Mouse (Mus musculus) hindbrain, postnatal 0 days (tissue): ENCODE results near the gene Ccdc62. TPM values are rescaled to one million over a fixed set of nuclear protein-coding genes. Genes with fewer than 3 reads are reported as not detected.

Source experiments
- ATAC-seq: fragments of 200-750 bp; cut with Nextera tagmentation; 2 replicates; pipeline ENCODE4 v1.8.0; 2017; ENCODE audit warnings: mild to moderate bottlenecking, moderate TSS enrichment, moderate library complexity
- DNase-seq: peaks from one replicate; pipeline ENCODE4 v3.0.0-alpha.2; 2015; ENCODE audit warnings: low spot score
- H3K27ac ChIP-seq: fragments of 300-500 bp; sonication (generic); 2 replicates; pipeline ENCODE4 v1.5.1; 2014; ENCODE audit warnings: mild to moderate bottlenecking
- H3K27me3 ChIP-seq: fragments of 300-500 bp; sonication (generic); 2 replicates; pipeline ENCODE4 v1.6.1; 2014; ENCODE audit warnings: low read length, mixed read lengths; ENCODE audit not compliant: insufficient read depth
- H3K36me3 ChIP-seq: fragments of 300-500 bp; sonication (generic); 2 replicates; pipeline ENCODE4 v1.6.1; 2014; ENCODE audit warnings: low read length, mixed read lengths; ENCODE audit not compliant: insufficient read depth
- H3K4me1 ChIP-seq: fragments of 300-500 bp; sonication (generic); 2 replicates; pipeline ENCODE4 v1.6.1; 2014; ENCODE audit warnings: antibody characterized with exemption, low read length, mixed read lengths; ENCODE audit not compliant: insufficient read depth
- H3K4me2 ChIP-seq: fragments of 300-500 bp; sonication (generic); 2 replicates; pipeline ENCODE4 v1.6.1; 2014; ENCODE audit warnings: low read depth, mild to moderate bottlenecking, low read length, moderate library complexity, mixed read lengths
- H3K4me3 ChIP-seq: fragments of 300-500 bp; sonication (generic); 2 replicates; pipeline ENCODE4 v1.5.1; 2014; ENCODE audit warnings: low read length
- H3K9ac ChIP-seq: fragments of 300-500 bp; sonication (generic); replicated peaks from 2 replicates; pipeline ENCODE4 v1.6.1; 2014; ENCODE audit warnings: mild to moderate bottlenecking, low read length, moderate library complexity, mixed read lengths
- H3K9me3 ChIP-seq: fragments of 300-500 bp; sonication (generic); 2 replicates; pipeline ENCODE4 v1.6.1; 2016; ENCODE audit warnings: low read length, mixed read lengths
- CTCF ChIP-seq: IDR thresholded peaks from 2 replicates; pipeline ENCODE4 v1.5.1; 2016; ENCODE audit warnings: antibody characterized with exemption, control low read depth, low read depth
- WGBS: fragments of 180-500 bp; shearing (Covaris S2); extraction: QIAGEN DNeasy Blood & Tissue Kit; methylation state at CpG from one replicate; pipeline ENCODE4 v1.1.7; 2014; 5-methylcytosine and 5-hydroxymethylcytosine counted together
- polyA plus RNA-seq: library from polyadenylated mRNA; unstranded; fragments of >200 nt; fragmentation: Nextera tagmentation; extraction: Ambion mirVana; gene quantifications from 2 replicates; pipeline ENCODE4 v1.2.1, GENCODE M21; 2015
- total RNA-seq: library from RNA; depleted of rRNA; stranded (reverse); fragments of >200 nt; gene quantifications from 2 replicates; pipeline ENCODE4 v1.2.3, GENCODE M21; 2014

Ccdc62 gene
- total and polyA plus RNA-seq, 2 experiments from 2014 or later = 1.1 to 5.5 TPM

DNA sequence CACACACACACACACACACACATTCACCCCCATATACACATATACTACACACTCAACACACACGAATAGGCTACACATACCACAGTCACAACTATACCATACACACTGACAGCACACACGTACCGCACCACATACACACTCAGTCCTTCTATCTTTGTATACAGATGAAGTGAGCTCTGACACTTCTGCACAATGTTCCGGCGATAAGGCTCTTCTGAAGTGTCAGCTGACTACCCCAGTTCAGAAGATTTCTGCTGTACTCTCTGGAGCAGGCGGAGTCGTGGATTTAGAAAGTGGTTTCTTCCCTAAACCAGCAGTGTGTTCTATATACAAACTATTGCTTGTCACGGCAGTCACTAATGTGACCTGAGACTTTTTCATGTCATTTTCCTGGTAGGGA lies 79.6 kb downstream of the Ccdc62 start:
- Histone ChIP-seq H3K27me3 (no peaks in the 10 kb centered on the region), H3K4me3 (no peak overlapping the region), H3K9me3 (no peaks in the 10 kb centered on the region), H3K4me1 (peaks cover 38% of the 10 kb centered on the region), H3K27ac (0 out of 2 replicates have a peak overlapping the region, but pooled peaks have one; percentile 82), H3K9ac (no peak overlapping the region), H3K4me2 (no peak overlapping the region), H3K36me3 (peaks cover 40% of the 10 kb centered on the region)
- WGBS = 88% methylated on average over 8 of the region's 8 CpGs
- ATAC-seq (no peak), DNase-seq (no peak)
- no peak for TF ChIP-seq CTCF

DNA sequence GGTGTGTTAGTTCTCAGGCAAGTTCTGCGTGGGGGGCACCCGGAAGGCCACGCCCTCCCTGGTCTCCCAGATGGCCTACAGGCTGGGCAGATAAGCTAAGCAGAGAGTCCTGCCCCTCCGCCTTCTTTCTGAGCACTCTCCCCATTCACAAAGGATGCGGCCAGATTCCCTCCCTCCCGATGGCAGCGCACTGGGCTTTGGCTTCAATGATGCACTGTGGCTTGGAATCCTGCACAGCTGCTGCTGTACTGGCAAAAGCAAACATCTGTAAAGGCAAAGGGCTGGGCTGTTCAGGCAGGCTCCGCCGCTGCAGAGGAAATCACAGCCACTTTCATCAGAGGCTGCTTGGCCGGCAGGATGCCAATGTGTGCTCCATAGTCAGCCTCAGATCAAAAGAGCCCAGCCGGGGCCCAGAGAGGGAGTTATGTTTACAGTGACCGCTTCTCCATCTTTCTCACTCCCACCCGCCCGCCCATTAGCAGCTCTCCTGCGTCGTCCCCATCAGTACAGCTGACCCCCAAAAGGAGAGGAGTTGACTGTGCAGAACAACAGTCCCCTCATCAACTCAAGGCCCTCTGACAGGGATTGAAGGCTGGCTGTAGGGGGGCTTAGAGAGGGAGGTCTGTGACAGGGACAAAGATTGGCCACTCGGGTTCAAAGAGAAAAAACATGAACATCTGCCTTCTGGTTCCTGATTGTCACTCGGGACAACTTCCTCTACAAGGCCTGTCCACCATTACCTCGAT lies 80.6 kb downstream of the Ccdc62 start:
- no peak for TF ChIP-seq CTCF
- H3K36me3 ChIP-seq = peaks cover 31% of the 10 kb centered on the region
- ATAC-seq (peak; percentile 44; the same call in 1 of the 2 replicates), DNase-seq (peak; percentile 84)
- H3K4me2 ChIP-seq = peak overlapping the region; percentile 41
- WGBS = 5% methylated on average over 19 of the region's 19 CpGs
- H3K4me1 ChIP-seq = peaks cover 43% of the 10 kb centered on the region
- no peak overlapping the region for H3K4me3 ChIP-seq
- no peaks in the 10 kb centered on the region for H3K27me3 ChIP-seq
- no peaks in the 10 kb centered on the region for H3K9me3 ChIP-seq
- peak overlapping the region; percentile 10; the same call in 1 of the 2 replicates for H3K9ac ChIP-seq
- peak overlapping the region; percentile 82 for H3K27ac ChIP-seq

DNA sequence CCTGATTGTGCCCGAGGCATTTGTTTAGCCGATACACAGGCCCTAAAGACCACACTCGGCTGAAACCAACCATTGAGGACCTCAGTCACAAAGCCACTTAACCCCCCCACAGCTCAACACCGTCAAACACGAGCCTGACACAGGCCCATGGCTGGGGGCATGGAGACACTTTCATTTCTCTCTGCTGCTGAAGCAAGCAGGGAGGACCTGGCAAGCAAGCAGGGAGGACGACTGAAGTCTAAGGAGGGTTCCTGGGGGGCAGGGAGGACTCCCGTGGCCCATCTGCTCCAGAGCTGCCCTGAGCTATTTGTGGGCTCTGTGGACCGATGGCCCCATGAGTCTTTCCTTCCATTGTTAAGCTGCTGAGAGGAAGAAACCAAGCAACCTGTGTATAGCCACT lies 81.4 kb downstream of the Ccdc62 start:
- Histone ChIP-seq H3K36me3 (peaks cover 24% of the 10 kb centered on the region), H3K4me3 (no peak overlapping the region), H3K27ac (peak overlapping the region; percentile 82), H3K27me3 (no peaks in the 10 kb centered on the region), H3K9me3 (no peaks in the 10 kb centered on the region), H3K4me1 (peaks cover 52% of the 10 kb centered on the region), H3K4me2 (peak overlapping the region; percentile 41), H3K9ac (peak overlapping the region; percentile 10; the same call in 1 of the 2 replicates)
- TF ChIP-seq CTCF = no peak
- 5% methylated on average over 8 of the region's 8 CpGs for WGBS
- ATAC-seq (no peak), DNase-seq (no peak)

DNA sequence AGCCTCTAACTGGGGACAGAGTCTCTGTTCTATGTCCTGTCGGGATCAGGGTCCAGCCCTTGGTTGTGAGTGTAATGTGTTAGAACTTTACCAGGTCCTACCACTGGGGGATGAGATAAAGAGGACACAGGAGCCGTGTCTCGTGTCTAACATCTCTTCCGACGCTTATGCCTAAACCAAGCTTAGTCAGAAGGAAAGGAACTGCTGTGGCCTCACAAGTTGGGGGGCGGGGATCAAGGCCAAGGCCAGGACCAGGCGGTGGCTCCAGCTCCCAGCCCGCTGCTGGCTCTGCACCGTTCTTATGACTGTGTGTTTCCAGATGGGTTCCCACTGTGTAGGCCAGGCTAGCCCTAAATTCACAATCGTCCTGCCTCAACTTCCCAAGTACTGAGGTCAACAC lies 82.4 kb downstream of the Ccdc62 start:
- H3K9ac ChIP-seq = no peak overlapping the region
- peak overlapping the region; percentile 82; the same call in 1 of the 2 replicates for H3K27ac ChIP-seq
- H3K4me3 ChIP-seq = no peak overlapping the region
- ATAC-seq (no peak), DNase-seq (no peak)
- peaks cover 16% of the 10 kb centered on the region for H3K36me3 ChIP-seq
- no peak overlapping the region for H3K4me2 ChIP-seq
- no peaks in the 10 kb centered on the region for H3K9me3 ChIP-seq
- TF ChIP-seq CTCF = peak; percentile 36
- peaks cover 61% of the 10 kb centered on the region for H3K4me1 ChIP-seq
- no peaks in the 10 kb centered on the region for H3K27me3 ChIP-seq
- WGBS = 62% methylated on average over 10 of the region's 10 CpGs

DNA sequence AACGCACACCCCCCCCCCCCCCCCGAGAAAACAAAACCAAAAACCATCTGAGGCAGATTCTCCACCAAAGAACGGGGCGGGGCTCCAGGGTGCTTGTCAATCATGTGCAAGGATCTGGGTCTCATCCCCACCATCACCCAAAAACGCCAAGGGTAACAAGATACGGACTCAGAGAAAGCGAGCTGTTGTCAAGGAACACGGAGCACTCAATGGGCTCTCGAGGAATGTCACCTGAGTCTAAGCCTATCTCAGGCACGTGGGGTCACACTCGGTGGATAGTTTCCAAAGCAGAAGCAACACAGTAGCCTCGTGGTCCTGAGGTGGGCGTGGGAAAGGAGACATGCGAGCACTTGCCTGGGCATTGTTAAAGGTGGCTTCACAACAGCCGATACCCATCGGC lies 83.3 kb downstream of the Ccdc62 start:
- Histone ChIP-seq H3K9ac (no peak overlapping the region), H3K9me3 (no peaks in the 10 kb centered on the region), H3K4me1 (peaks cover 67% of the 10 kb centered on the region), H3K36me3 (peaks cover 8% of the 10 kb centered on the region), H3K27ac (peak overlapping the region; percentile 57), H3K27me3 (no peaks in the 10 kb centered on the region), H3K4me2 (no peak overlapping the region), H3K4me3 (no peak overlapping the region)
- TF ChIP-seq CTCF = no peak
- DNase-seq (no peak), ATAC-seq (no peak)
- whole genome bisulfite sequencing = 58% methylated on average over 16 of the region's 16 CpGs

DNA sequence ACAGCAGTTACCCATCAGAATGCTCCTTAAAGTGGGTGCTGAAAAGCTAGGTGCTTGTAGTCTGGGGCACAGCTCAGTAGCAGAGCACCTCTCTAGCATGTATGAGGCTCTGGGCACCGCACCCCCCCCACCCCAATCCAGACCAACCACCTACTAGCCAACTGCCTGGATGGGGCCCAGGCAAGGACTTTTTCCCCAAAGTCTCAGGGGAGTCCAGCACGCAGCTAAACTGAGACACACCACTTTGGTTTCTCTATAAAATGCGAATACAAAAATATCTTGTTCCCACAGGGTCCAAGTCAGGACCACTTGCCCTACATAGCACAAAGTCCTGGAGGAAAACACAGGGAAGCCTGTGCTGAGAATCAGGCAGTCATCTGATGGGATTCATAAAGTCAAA lies 83.7 kb downstream of the Ccdc62 start:
- 41% methylated on average over 3 of the region's 3 CpGs for WGBS
- Histone ChIP-seq H3K9ac (no peak overlapping the region), H3K36me3 (peaks cover 3% of the 10 kb centered on the region; the same call in 1 of the 2 replicates), H3K4me1 (peaks cover 72% of the 10 kb centered on the region), H3K4me2 (peak overlapping the region; percentile 32; the same call in 1 of the 2 replicates), H3K27me3 (no peaks in the 10 kb centered on the region), H3K9me3 (no peaks in the 10 kb centered on the region), H3K4me3 (no peak overlapping the region; the same call in 1 of the 2 replicates), H3K27ac (peak overlapping the region; percentile 57)
- ATAC-seq (no peak), DNase-seq (no peak)
- no peak for TF ChIP-seq CTCF

DNA sequence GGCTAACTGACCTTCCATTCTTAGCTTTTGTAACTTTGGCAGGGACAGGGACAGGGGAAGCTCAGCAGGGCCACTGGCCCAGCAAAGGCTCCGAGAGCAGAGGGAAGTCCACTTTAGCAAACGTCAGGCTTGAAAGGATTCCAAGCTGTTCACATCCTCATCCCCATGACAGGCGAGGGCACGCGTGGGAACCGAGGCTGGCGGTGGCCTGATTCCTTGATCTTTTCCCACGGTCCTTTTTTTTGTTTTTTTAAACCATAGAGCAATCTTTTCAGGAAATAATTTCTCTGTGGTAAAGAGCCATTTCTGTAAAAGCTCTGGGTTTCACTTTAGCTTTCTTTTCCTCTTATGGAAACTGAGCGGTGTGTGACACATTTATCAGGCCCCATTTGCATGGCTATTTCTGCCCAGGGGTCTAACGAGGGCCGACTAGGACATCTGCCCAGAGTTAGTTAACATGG lies 84.3 kb downstream of the Ccdc62 start:
- no peaks in the 10 kb centered on the region for H3K9me3 ChIP-seq
- peak overlapping the region; percentile 32; the same call in 1 of the 2 replicates for H3K4me2 ChIP-seq
- H3K27ac ChIP-seq = peak overlapping the region; percentile 57
- peak; percentile 78 for DNase-seq
- H3K9ac ChIP-seq = no peak overlapping the region
- ATAC-seq = peak; percentile 57; the same call in 1 of the 2 replicates
- peaks cover 3% of the 10 kb centered on the region; the same call in 1 of the 2 replicates for H3K36me3 ChIP-seq
- 15% methylated on average over 11 of the region's 11 CpGs for WGBS
- H3K4me3 ChIP-seq = no peak overlapping the region; the same call in 1 of the 2 replicates
- H3K27me3 ChIP-seq = no peaks in the 10 kb centered on the region
- no peak for TF ChIP-seq CTCF
- peaks cover 72% of the 10 kb centered on the region for H3K4me1 ChIP-seq
